Mouse (Mus musculus): ENCODE measurements around the gene Grhl3. TPM values are rescaled to one million over a fixed set of nuclear protein-coding genes. Genes with fewer than 3 reads are reported as not detected.

Gene Grhl3
- total RNA-seq, 2 experiments from 2014 or later, result 0.33 TPM

DNA sequence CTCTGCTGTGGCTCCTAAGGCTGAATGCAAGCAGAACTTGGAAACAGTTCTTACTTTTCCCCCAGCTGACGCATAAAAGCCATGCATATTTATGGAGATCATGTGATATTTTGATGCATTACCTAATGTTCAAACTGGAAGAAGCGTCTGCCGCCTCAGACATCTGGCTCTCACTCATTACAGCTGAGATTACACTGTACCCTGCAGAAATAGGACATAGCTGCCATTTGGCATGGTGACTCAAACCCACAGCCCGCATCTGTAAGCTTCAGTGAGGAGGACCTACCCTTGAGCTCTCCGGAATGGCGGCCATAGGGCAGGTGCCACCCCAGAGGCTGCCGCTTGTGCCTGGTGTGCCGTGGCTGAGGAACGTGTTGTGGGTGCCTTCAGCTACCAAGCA is 42.2 kb downstream of the Grhl3 start:
- DNase-seq, result no peak

DNA sequence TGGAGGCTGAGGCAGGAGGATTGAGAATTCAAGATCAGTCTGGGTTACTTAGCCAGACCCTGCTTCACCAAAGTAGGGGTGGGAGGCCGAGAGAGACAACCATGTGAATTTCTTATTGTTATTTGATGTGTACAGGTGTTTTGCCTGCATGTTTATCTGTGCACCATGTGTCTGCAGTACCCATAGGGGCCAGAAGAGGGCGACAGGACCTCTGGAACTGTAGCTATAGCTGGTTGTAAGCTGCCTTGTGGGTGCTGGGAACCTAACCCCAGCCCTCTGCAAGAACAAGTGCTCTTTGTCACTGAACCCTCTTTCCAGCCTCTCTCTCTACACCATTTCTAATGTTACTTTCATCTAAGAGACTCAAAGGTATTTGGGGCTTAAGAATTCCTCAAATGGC is 43.2 kb downstream of the Grhl3 start:
- DNase-seq, result no peak

DNA sequence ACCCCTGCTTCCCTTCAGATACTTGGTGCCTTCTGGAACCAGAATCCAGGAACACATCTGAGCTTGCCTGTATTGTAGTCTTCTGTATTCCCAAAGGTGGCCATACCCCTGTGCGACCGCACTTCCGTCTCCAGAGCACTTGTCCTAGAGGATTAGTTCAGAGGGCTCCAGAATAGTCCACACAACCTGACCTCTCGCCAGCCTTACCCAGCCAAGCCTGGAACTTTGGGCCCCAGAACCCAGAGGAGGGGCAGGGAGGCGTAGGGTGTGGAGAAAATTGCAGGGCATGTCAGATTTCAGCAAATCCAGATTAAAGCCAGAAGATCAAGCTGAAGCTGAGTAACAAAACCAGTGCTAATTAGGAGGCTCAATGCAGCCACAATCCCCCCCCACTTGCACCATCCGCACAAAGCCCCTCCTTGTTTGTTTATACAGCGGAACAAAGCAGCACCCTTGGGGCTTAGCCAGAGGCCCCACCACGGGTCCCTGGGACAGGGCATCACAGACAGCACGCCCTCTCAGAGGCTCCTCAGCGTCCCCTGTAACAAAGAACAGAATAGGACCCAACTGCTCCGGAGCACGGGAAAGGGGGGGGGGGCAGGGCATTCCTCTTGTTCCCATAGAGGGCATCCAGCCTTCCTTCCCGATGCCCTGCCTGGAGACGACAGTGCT is 47.3 kb downstream of the Grhl3 start:
- no peak for DNase-seq

DNA sequence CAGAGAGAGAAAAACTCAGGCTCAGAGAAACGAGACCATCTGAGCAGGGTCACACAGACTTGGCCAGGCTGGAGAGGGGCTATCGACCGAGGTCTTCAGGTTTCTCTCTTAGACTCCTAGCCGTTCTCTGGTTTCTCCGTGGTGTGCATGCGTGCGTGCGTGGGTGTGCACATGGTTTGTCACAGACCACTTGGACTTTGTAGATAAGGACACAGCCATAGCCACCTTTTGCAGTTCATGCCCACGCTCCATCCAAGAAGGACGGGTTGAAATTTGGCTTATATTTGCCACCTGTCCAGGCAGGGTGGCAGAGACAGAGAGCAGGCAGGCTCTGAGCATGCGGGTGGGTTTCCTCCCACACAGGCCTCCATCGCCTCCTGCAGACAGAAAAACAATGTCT is 48.4 kb downstream of the Grhl3 start:
- DNase-seq, result no peak

DNA sequence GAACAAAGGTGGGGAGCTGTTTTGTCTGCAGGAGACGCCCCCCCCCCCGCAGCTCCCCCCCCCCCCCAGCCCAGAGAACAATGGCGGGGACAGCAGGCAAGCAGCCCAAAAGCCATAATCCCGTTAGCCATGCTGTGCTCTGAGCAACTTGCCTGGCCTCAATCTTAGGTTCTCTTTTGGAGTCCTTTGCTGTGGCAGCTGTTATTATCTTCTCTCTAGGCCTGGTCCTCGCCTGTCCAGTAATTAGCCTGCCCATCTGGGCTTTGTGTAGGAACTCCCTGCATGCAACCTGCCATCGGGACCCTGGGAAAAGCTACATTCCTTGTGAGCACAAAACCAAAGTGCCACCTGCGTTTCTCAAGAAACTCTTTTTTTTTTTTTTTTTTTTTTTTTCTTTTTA is 49.5 kb downstream of the Grhl3 start:
- DNase-seq, result no peak

DNA sequence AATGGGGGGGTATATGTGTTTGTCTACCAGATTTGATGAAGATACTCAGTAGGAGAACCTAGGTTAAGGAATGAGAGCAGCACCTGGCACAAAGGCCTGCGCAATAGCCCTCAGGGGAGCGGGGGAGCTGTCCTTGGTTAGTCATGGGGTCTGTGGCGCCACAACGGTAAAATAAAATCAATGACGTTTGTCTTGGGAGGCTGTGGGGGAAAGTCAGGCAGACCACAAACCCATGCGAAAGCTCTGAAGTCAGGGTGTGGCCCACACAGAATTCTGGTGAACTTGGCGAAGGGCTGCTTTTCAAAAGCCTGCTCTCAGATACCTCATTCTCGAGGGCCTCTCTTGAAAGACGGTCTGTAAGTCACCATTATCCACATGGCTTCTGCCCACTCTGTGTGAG is 53.0 kb downstream of the Grhl3 start:
- no peak for DNase-seq

DNA sequence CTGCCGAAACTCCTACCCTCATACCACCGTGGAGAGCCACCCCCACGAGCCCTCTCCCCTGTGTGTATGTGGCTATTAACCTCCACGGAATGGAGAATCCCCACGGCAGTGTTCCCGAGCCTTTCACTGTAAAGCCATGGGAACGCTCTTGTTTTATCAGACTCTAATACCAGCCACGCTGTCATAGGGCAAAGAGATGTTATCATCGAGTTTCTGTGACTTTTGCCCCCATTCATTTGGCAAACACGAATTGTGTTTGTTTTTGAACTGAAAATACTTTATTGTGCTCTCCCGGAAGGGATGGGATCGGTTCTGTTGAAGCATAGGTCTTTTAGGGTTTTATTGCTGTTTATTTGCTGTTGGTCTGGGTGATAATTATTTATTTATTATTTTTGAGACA is 55.3 kb downstream of the Grhl3 start:
- DNase-seq, result no peak

DNA sequence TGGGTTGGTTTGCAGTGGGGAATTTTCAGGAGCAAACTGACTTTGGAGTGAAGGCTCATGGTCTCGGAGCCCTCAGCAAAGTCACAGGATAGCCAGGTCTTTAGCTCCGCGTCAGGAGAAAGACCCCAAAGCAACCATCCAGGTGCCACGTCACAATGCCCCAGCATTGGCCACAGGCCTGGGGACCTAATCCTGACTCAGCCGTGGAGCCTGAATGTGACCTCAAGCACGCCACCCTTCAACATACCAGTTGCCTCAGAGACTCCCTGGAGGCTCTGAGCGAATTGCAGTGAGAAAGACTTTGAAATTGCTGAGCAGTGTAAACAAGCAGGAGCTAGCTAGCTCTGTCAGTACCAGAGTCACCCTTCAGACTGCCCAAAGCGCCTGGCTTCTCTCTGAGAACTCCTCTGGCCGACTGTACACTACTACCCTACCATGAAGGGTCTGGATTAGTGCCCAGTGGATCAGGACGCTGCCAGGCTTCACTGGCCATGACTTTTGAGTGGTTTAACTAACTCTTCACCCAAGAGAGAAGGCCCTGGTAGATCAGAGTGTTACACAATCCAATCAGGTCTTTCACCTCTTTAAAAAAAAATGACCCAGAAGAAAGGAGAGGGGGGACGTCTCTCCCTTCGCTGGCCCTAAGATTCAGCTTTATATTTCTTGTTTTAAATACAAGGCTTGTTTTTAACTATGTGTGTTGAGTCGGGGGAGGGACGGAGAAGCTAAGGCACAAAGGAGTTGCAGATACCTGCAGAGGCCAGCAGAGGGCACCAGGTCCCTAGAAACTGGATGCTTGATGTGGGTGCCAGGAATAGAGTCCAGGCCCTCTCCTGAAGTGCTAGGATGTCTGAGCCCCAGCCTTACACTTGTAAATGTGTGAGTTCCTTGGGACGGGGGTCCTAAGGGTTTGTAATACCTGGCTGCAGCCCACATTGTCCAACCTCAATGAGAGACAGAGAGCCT is 56.8 kb downstream of the Grhl3 start:
- DNase-seq, result peak; percentile 80

DNA sequence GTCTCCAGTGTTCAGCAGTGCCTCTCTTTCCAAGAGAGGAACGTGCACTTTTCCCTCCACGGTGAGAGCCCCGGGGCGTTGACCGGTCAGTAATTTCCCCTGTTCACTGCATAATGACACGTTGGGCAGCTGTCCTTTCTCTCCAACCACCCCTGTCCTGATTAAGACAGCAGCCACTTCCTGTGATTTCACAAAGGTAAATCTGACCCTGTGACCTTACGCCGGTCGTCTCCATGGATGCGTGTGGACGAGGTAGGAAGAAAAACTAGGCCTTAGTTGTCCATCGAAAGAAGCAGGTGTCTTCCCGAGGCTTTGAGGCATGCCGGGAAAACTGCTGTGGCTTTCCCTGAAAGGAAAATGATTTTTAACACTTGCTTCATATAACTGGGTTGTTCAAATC is 58.5 kb downstream of the Grhl3 start:
- no peak for DNase-seq

DNA sequence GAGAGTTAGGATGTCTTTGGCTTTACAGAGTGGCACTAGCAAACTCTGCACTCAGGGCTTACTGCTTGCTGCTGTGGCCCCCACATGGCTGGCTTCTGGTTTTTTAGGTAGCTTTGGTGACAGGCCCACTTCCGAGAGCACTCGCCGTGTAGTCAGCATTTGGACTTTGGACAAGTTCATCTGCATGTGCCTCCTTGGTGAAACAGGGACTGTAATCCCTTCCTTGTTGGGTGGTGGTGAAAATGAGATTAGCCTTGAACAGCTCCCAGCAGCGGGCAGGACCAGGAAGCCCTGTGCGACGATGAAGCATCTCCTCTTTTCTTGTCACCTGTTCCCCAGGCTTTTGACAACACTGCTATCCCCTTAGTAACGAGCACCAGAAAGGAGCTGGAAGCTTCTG is 59.6 kb downstream of the Grhl3 start:
- no peak for DNase-seq

DNA sequence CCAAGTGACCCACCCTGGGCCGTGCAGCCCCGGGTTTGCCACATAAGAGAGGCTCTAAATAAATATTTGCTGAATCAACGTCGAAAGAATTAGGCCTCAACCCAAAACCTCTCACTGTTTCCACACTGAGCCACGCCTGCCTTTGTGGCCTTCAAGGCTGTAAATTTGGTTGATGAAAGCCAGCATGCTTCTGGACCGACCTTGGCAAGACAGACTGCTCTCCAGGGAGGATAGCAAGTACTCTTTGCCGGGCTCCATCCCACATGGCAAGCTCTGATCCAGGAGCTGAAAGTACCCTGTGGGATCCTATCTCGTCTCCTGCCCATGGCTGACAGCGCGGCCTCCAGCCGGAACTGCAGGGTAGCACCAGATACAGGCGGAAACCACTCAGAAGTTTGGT is 63.9 kb downstream of the Grhl3 start:
- DNase-seq, result peak; percentile 56

DNA sequence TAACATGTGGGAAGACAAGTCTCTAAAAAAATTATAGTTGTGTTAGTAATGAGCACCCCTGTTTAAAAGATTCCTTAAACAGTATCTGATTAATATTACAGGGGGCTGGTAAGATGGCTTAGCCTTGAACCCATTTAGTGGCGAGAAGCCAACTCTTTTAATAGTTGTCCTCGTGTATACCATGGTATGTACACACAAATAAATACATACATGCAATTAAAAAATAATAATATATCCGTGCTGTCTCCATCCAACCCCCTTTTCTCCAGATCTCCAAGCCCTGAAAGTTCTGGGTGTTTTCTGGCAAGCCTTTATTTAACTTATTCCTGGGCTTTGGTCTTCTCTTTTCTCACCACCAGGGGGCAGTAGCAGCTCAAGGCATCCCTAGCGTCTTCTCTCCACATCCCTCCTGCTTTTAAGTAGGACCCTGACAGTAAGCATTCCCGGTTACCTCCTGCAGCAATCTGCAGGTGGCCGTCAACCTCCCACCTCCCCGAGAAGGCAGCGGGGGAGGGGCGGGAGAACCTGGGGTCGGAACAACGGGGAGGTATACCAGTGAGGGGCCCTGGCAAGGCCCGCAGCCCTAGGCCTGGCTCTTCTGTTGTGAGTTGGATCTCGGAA is 64.9 kb downstream of the Grhl3 start:
- DNase-seq, result peak; percentile 84

DNA sequence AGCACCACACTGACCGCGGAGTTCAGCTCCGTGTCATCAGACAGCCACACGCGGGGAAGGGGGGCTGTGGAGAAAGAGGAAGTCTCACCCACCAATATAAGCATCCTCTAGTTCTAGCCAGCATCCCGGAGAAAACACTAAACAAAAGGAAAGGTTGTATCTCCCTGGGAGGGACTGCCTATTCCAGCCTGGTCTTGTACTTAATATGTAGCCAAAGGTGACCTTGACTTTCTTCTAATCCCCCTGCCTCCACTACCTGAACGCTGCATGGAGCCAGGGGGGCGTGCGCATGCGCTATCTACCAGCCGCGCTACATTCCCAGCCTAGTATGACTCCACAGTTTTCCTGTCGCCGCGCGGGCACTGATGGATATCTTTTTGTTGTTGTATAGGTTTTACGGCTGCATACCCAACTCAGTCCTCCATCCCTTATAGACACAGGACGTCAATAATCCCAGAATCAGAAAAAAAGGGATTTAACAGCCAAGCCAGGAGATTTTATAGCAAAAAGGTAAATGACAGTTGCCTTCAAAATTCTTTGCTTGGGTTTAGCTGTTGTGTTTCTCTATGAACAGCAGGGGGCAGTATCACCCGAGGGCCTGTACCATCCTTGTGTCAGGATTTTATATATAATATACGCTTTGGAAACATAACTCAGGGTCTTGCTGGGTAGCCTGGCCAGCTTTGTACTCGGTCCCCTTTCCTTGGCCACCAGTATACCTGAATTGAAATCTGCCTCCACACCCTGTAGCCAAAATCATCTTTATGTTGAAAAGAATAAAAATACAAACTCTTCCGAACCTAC is 65.7 kb downstream of the Grhl3 start:
- peak; percentile 33 for DNase-seq

DNA sequence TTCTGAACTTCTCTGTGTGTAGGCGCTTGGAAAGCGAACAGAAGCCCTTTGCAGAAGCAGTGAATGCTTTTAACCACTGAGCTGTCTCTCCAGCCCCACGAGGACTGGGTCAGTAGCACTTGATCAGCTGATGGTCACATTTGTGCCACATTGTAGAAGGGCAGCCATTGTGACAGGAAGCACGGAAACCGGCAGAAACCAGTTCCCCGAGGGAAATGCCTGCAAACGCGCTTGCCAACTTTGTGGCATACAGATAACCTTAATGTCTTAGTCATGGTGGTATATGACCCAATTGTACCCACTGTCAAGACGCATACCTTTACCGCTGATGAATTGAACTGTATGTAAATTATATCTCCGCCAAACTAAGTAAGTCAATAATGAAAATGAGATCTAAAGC is 67.6 kb downstream of the Grhl3 start:
- DNase-seq, result no peak

DNA sequence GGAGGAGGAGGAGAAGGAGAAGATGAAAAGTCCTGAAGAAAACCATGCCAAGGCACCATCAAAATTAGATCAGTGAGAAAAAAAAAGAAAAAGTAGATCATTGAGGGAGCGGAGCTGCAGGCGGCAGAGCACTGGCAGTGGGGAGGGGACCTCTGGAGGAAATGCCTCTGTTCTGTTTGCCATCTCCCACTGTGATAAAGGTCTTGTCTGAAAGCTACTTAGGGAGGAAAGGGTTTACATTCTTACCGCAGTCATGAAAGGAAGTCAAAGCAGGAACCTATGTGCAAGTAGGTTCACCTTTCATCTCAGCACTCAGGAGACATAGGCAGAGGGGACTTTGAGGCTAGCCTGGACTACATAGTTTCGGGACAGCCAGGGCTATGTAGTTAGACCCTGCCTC is 71.8 kb downstream of the Grhl3 start:
- no peak for DNase-seq

DNA sequence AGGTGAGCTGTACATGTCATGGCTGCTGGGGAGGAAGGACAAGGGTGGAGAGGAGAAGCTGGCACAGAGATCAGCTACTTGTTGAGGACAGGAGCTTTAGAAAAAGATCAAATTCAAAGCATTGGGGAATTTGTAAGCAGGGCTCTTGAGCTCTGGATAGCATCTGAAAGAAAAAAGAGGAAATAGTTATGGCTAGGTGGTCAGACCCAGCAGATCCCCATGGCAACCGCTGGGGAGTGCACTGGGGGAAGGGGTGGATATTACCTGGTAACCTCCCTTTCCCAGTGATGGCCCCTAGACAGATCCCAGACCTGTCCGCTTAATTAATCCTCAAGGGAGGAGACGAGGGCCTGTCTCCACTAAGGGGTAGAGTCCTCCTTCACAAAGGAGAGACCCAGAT is 73.6 kb downstream of the Grhl3 start:
- no peak for DNase-seq

DNA sequence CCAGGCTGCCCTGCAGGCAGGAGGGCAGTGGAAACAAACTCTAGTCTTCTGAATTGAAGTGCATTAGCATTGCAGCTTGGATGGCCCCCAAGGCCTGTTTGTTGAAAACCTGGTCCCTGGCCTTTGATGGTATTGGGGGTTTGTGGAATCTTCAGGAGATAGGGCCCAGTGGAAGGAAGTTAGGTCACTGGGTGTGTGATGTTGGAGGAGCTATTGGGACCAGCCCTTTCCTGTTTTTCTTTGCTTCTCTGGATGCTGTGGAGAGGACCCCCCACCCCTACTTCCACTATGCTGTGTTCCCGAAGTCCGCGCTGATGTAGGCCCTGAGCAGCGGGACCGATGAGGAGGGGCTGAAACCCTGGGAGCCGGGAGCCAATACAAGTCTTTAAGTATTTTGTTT is 75.3 kb downstream of the Grhl3 start:
- DNase-seq, result no peak

DNA sequence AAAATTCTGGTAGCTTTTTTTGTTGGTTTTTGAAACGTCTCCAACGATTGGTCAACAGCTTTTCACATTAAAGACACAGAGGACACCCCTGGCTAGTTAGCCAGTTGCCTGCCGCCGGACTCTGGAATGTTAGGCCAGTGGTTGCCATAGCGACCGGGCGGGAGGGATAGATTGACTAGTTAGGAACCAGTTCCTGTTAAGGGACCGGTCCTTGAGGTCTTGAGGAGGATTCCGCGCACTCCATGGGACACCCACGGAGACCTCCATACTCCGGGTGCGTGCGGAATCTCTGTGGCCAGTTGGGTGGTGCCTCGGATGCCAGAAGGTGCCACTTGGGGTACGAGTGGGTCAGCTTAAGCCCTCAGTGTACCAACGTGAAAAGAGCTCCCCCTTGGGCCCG is 77.6 kb downstream of the Grhl3 start:
- peak; percentile 66 for DNase-seq

DNA sequence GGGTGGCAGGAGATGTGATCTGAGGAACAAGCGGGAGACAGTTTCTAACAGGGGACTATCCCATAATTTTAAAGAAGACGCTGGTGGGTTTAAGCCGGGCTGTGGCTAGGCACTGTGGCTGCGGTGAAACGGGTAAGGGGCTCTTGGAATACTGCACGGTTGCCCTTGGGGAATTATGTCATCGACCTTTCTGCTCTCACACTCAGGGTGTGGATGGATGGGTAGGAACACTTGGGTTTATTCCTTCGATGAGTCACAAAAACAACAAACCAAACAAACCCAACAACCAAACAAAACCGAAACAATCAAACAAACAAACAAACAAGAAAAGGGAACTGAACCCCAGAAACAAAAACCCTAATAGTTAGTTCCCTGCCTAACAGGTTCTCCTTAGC is 78.0 kb downstream of the Grhl3 start:
- no peak for DNase-seq

DNA sequence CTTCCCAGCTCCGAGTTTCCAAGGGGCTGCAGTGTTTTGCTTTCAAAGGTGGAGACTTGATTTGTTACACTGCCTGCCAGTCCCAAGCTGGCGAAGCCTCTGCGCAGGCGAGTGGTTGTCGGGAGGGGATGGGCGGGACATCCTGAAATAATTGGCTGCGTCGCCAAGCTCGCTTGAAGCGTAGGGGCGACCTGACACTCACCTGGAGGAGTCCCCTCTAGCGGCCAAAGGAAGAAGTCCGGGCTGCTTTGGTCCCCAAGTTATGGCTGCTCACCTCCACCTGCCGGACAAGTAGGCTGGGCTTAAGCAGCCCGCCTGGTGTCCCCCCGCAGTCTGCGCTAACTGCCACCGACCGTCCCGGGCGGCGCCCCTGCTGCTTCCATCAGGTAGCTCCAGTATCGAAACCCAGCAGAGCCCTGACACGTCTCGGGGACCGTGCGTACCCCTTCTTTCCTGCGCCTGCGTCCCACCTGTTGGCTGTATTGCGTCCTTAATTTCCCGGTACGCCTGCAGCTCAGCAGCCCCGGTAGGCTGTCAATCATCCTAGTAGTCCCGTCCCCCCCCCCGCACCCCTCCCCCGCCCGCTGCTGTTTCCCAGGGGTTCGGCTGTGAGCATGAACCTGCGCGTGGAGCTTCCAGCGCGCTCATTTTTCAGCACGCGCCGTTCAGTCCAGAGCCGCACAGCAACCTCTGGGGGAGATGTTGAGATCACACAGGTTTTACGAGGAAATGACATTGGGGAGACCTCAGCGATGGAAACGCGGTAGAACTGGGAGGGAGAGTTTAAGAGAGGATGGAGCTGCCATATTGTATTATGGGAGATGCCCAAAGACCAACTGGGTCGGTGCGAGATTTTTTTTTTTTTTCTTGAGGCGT is 78.7 kb downstream of the Grhl3 start, which contains the start of the genes Stpg1 and Nipal3:
Stpg1 (plus strand) TSS at position 270 of the 876 bp plus-strand sequence.
Nipal3 (minus strand) TSS at position 518 of the 876 bp plus-strand sequence.
- DNase-seq, result peak; percentile 91
